Mouse (Mus musculus): Measurements from ENCODE around the gene Spns1.

- TF ChIP-seq CTCF (IDR thresholded peaks at IDR 0.05) (no peak), EP300 (IDR thresholded peaks at IDR 0.05) (no peak)
Measured at GRCm38 (mm10) chr7:126353251-126353993, 23.8 kb downstream of the Spns1 start.

All from lung, postnatal 0 days (tissue).